Mouse (Mus musculus): ENCODE measurements around the gene Gjb4.

- no peak for TF ChIP-seq CTCF (IDR thresholded peaks at IDR 0.05)
- TF ChIP-seq EP300 (IDR thresholded peaks at IDR 0.05), result no peak
Observed at GRCm38 (mm10) chr4:127400165-127401145, 46.6 kb upstream of the Gjb4 start.

Data from lung, postnatal 0 days (tissue).